Mouse (Mus musculus) testis, postnatal 10 days (tissue): ENCODE data around the gene Mospd3.
A peak's percentile ranks its signal among the peaks of the same experiment; 100 is the strongest.
"Not testable (repeated sequence)": the region's sequence is repeated elsewhere in the genome, so short reads cannot be mapped to it uniquely, and the experiment has no call there.

Source experiments
- DNase-seq: peaks from one replicate; pipeline ENCODE4 v3.0.0; 2021; ENCODE audit warnings: low spot score

The Mospd3 gene

DNA sequence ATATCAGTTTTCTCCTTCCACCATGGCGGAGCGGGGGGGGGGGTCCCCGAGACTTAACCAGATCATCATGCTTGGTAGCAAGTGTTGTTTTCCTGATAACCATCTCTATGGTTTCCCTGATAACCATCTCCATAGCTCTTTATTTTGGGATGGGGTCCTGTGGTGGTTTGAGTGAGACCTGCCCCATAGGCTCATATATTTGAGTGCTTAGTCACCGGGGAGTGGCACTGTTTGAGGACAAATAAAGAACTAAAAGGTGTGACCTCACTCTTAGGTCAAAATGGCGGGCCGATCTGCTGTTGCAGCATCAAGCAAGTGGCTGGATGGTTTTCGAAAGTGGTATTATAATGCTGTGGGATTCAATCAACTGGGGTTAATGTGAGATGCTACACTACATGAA is 14.5 kb upstream of the Mospd3 start:
- no peak for DNase-seq

DNA sequence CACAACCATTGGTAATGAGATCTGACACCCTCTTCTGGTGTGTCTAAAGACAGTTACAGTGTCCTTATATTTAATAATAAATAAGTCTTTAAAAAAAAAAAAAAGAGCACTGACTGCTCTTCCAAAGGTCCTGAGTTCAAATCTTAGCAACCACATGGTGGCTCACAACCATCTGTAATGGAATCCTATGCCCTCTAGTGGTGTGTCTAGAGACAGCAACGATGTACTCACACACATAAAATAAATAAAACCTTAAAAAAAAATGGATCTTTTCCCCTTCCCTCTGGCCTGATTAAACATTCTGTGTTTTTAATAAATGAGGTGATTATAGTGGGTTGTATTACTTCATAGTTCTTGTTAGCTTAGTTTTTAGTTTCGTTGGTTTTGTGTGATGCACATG is 14.1 kb upstream of the Mospd3 start:
- not testable (repeated sequence) for DNase-seq

GRCm38 (mm10) chr5:137613550-137613949 is 12.7 kb upstream of the Mospd3 start, which contains the start of gene Pcolce:
Gene Pcolce (minus strand): TSS chr5:137613784.
- no peak for DNase-seq

DNA sequence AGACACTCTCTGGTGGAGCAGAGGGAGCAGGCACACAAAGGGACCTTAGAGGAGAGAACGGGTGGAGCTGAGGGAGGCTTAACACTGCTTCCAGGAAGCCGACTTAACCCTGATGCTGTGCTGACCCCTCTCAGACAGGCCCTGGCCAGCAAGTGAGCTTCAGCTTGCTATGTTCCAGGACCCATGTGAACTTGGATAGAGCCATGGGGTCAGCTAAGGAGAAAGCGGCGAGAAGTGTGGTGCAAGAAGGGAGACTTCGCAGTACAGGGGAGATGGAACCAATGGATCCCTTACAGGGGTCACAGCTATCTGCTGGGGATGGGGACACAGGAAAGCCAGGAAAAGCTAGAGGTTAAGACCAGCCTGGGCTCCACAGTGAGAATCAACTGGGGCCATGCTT is 12.2 kb upstream of the Mospd3 start:
- DNase-seq, result no peak

DNA sequence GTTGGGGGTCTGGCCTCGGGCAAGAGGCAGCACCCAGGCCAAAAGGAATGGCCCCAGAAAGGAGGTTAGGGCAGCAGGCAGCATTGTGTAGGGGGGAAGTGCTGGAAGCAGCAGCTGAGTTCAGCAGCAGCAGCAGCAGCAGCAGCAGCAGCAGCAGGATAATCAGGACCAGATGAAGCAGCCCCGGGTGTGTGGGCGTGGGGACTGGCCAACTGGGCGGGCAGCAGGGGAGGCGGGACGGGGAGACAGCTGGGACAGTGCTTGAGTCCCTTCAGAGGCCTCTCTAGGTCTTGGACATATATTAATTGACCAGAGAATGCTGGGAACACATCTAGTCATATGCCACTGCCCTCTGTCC is 10.4 kb upstream of the Mospd3 start:
- DNase-seq, result peak; percentile 82

DNA sequence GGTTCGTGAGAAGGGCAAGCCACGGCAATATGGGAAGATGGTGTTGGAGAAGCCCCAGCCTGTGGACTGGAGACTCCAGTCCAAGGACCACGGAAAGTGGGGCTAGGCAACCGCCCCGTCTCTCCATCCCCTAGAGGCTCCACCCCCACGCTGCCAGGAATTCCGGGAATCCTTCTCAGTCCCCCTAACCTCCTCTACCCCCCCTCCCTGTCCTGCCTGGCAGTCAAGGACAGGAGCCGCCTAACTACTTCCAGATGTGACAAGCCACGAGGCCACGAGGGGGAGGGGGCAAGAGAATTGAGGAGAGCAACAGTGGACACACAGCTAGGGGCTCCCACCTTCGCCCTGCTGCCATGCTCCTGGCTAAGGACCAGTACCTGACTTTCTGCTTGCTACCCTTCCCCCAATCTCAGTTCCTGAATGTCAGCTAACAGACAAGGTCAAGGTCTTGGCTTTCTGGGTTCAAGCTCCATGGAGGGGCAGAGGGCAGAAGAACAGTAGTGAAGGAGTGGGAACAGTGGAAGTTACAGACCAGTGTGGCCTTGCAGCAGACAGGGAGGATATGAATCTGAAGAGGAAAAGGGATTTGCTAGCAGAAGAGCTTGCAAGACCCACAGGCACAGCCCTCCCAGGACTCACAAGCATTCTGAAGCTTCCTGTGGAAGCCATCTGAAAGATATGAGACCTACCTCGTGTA is 9.8 kb upstream of the Mospd3 start:
- peak; percentile 86 for DNase-seq

GRCm38 (mm10) chr5:137610056-137610455 is 9.2 kb upstream of the Mospd3 start:
- no peak for DNase-seq

DNA sequence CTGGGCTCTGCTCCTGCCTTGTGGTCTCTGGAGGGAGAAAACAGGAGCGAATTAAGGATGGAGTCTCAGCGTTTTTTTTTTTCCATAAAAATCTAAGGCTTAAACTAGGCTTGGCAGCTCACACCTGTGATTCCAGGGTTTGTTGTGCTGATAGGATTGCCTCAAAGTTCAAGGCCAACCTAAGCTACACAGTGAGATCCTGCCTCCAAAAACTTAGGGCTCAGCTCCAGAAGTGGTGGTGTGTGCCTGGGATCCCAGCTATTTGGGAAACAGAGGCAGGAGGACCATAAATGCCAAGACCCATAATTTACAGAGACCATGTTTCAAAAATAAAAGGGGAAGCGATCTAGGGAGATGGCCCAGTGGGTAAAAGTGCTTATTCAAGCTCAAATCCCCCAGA is 8.4 kb upstream of the Mospd3 start:
- DNase-seq, result no peak

DNA sequence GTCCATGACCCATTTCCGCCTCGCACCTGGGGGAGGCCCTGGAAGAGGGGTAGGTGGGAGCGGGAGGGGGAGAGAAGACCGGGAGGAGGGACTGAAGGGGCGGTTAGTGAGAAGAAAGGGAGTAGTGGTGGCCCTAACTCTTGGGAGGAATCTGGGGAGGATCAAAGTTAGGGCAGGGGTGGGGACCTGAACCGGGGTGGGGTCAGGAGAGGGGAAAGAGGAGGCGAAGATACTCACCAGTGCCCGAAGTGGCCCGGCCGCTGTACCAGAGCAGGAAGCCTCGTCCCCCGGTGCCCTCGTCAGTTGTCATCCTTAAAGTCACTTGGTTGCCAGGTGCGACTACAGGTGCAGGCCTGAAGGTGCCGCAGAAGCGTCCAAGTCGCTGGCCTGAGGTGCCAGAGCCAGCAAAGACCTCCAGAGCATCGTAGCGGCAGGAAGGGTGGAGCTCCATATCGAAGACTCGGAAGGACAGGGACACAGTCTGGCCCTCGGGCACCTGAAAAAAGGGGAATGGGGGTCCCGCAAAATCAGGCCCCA is 7.9 kb upstream of the Mospd3 start:
- DNase-seq, result no peak

- DNase-seq, result no peak
Observed at GRCm38 (mm10) chr5:137607860-137608653, 7.2 kb upstream of the Mospd3 start.

DNA sequence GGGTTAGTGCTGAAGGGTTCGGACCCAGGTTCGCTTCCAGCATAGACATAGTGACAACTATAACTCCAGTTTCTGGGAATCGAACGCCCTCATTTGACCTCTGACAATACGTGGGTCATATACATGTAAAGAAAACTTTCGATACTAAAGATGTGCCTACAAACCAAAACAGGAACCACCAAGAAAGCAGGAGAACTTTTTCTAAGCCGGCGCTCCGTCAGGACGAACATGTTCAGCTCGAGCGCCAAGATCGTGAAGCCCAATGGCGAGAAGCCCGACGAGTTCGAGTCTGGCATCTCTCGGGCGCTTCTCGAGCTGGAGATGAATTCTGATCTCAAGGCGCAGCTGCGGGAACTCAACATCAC is 489 bp upstream of the Mospd3 start:
- no peak for DNase-seq

- peak; percentile 59 for DNase-seq
Observed at GRCm38 (mm10) chr5:137600281-137600618, 608 bp downstream of the Mospd3 start.

DNA sequence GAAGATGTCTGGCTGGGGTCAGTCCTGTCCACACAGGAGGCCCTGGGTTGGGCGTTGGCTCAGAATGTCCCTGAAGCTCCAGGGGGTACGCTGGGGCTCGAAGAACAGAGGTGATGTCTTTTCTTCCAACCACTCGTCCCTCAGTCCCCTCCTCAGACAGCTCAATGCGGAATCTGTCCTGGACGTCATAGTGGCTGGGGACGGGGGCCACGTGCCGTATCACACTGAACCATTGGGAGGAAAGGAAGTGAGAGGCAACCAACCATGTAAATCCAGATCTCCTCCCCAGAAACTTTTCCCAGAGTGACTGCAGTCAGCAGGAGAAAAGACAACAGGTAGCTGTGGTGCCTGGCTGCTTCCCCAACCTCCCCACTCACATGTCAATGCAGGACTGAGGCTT is 1.3 kb downstream of the Mospd3 start:
- no peak for DNase-seq

- no peak for DNase-seq
Observed at GRCm38 (mm10) chr5:137598100-137598826, 2.6 kb downstream of the Mospd3 start.

- DNase-seq, result no peak
Observed at GRCm38 (mm10) chr5:137597625-137598024, 3.2 kb downstream of the Mospd3 start.

DNA sequence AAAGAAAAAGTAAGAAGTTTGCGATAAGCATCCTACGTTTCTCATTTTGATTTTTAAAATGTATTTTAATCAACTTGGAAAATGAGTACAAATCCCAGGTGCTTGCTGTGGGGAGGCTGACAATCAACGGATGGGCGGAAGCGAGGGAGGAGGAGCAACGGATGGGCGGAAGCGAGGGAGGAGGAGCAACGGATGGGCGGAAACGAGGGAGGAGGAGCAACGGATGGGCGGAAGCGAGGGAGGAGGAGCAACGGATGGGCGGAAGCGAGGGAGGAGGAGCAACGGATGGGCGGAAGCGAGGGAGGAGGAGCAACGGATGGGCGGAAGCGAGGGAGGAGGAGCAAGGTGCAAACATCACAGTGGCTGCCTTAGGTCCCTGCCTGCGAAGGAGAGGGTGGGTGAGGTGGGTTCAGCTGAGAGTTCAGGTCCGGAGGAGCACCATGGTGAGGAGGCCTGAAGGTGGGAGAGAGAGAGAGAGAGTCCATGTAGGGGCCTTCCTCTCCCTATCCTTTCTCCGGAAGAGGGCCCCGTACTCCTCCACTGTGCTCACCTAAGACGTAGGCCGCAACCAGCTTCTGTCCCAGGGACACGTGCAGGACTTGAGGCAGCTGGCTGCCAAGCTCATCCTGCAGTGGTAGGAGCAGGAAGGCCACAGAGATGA is 4.1 kb downstream of the Mospd3 start:
- DNase-seq, result no peak

GRCm38 (mm10) chr5:137595921-137596320 is 4.9 kb downstream of the Mospd3 start:
- no peak for DNase-seq

GRCm38 (mm10) chr5:137590507-137590906 is 10.4 kb downstream of the Mospd3 start:
- DNase-seq, result no peak

- DNase-seq, result peak; percentile 76
Observed at GRCm38 (mm10) chr5:137584976-137585375, 15.9 kb downstream of the Mospd3 start.

GRCm38 (mm10) chr5:137583670-137584169 is 17.1 kb downstream of the Mospd3 start:
- no peak for DNase-seq

GRCm38 (mm10) chr5:137582702-137583101 is 18.2 kb downstream of the Mospd3 start:
- no peak for DNase-seq

GRCm38 (mm10) chr5:137580246-137580645 is 20.6 kb downstream of the Mospd3 start:
- DNase-seq, result no peak
